Mouse (Mus musculus): ENCODE results near the gene Gm20458.

Gm20458 gene

DNA sequence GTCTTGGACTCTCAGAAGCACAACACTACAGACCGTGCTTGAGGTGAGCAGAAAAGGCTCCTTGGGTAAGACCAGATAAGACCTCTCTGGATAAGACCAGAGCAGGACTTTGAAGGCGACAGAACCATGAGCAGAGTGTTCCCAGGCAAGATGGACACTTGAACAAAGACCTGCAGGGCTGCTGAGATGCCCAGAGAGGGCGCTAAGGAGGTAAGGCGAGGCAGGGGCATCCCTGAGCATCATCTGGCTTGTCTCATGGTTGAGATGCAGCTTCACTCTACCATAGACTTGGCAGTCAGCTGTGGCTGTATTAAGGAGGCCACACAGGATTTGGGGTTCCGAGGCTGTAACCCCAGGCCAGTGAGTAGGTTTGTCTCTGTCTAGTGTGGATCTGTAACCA is 38.5 kb downstream of the Gm20458 start:
- WGBS, result 77% methylated on average over 5 of the region's 5 CpGs

- WGBS, result 78% methylated on average over 7 of the region's 7 CpGs
These were observed 39.7 kb downstream of the Gm20458 start for GRCm38 (mm10) chr2:164500511-164500910.

DNA sequence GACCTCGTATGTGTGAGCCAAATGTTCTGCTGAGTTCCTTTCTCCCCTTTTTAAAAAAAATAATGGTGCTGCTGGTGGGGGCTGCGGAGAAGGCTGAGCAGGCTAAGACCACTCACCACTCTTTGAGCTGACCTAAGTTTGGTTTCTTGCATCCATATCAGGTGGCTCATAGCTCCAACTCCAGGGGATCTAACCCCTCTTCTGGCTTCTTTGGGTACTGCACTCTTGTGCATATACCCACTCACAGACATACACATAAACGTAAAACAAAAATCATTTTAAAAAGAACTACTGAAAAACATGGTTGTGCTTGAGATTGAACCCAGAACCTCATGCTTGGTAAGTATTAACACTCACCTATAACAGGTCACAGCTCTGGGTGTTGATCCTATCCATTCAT is 44.2 kb downstream of the Gm20458 start:
- WGBS, result 96% methylated on average over 3 of the region's 3 CpGs

GRCm38 (mm10) chr2:164505619-164506347 is 45.0 kb downstream of the Gm20458 start:
- 92% methylated on average over 4 of the region's 4 CpGs for WGBS

DNA sequence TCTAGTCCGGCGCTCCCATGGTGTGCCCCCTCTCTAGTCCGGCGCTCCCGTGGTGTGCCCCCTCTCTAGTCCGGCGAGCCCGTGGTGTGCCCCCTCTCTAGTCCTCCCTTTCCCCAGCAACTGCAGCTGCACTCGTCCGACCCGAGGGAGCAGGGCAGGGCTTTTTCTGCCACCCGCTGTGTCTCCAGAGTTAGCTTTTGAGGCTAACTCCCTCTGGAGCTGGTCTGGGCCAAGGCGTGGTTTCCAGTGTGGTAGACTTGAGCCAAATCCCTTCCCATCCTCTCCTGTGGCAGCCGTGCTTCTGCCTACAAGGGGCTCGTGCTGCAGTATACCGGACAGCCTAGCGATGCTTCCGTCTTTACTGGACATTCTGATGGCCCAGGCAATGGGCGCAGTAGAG is 47.0 kb downstream of the Gm20458 start:
- WGBS, result 84% methylated on average over 19 of the region's 19 CpGs

GRCm38 (mm10) chr2:164510621-164511190 is 49.9 kb downstream of the Gm20458 start:
- WGBS, result 68% methylated on average over 4 of the region's 5 CpGs

- WGBS, result 76% methylated on average over 11 of the region's 14 CpGs
These were observed 51.5 kb downstream of the Gm20458 start for GRCm38 (mm10) chr2:164512121-164512909.

GRCm38 (mm10) chr2:164513389-164513788 is 52.6 kb downstream of the Gm20458 start:
- 57% methylated on average over 8 of the region's 8 CpGs for WGBS

GRCm38 (mm10) chr2:164514916-164515315 is 54.1 kb downstream of the Gm20458 start:
- WGBS, result 73% methylated on average over 3 of the region's 3 CpGs

DNA sequence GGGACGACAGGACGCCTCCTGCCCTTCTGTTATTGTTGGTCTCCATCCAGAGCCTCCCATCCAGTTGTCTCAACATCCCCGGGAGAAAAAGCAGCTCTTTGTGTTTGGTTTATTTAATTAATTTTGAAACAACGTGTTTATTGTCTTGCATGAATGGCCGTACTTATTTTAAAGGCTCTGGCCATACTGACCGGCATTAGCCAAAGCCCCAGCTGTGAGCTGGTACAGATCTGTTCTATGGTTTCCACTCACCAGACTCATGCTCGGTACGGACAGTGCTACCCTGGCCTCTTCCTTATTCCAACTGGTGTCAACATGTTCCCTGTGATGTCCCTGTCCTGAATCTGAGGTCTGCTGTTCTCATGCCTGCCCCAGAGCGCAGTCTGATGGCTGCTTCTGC is 55.1 kb downstream of the Gm20458 start:
- WGBS, result 70% methylated on average over 9 of the region's 9 CpGs

GRCm38 (mm10) chr2:164516592-164516991 is 55.8 kb downstream of the Gm20458 start:
- WGBS, result 85% methylated on average over 11 of the region's 11 CpGs

- WGBS, result 42% methylated on average over 10 of the region's 10 CpGs
These were observed 56.9 kb downstream of the Gm20458 start for GRCm38 (mm10) chr2:164517485-164518221.

- WGBS, result 44% methylated on average over 11 of the region's 11 CpGs
These were observed 57.8 kb downstream of the Gm20458 start for GRCm38 (mm10) chr2:164518266-164519170.

DNA sequence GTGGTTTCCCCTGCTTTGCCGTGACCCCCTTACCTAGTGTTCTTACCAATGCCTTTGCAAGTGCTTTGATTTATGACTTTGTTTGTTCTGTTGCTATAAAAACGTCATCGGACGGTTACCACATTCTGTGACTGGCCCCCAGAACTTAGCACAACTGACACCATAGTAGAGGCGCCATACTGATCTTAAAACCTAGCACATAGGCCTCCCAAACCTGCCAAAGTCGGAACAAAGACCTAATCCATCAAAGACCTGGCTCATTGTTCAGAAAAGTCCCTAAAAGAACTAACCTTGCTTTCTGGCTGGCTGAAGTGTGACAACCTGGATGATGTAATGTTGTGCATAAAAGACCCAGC is 58.4 kb downstream of the Gm20458 start:
- 83% methylated on average over 6 of the region's 6 CpGs for WGBS

GRCm38 (mm10) chr2:164520782-164521181 is 60.0 kb downstream of the Gm20458 start:
- 39% methylated on average over 3 of the region's 3 CpGs for WGBS

DNA sequence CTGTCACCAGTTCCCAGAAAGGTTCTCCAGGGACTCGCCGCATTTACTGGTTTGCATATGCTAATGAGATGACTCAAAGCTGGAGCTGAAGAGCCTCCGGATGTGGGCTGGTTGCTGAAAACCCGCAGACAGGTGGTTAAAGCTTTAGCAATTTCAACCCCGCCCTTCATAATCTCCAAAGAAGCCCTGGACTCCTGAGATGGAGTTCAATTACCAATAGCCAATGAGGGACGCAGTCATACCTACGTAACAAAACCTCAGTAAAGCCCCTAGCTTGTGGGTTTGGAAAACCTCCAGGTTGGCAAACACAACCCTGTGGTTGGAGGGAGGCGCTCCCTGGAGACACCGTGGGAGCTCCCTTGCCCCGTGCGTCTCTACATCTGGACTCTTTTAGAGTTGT is 61.1 kb downstream of the Gm20458 start:
- WGBS, result 11% methylated on average over 11 of the region's 11 CpGs

DNA sequence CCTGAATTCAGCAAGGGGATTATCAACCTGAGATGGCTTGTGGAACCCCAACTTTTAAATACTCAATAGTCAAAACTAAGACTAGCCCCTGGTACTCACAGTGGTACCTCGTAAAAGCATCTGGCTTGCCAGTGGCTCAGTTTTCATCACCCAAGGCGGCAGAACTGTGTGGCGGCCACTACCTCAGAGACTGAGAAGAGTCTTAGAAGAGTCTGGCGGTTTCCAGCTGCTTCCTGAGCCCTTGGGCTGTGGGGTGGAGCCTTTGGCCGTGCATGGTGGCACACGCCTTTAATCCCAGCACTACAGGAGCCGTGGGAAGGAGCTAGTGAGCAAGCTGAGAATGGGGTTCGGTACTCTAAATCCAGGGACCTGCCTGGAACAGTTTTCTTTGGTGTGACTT is 61.5 kb downstream of the Gm20458 start:
- WGBS, result 33% methylated on average over 8 of the region's 8 CpGs

DNA sequence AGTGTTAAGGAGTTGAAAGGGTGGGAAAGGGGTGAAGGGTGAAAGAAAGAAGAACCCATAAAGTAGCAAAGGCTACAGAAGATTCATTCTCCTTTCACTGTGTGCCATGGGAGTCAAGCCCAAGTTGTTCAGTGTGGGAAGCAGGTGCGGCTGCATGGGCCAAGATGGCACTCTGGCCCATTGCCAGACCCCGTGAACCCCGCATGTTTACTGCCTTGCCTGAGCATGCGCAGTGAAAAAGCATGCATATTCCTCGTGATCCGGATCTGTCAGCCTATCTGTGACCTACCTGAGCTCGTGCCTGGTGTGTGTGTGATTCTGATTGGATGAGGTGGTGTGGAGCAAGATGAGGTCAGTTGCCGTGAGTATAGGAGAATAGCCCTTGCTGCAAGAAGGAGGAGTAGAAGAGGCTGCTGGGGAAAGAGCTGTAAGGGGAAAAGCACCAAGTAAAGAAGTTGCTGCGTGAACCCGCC is 62.6 kb downstream of the Gm20458 start:
- WGBS, result 80% methylated on average over 10 of the region's 10 CpGs

- 73% methylated on average over 5 of the region's 5 CpGs for WGBS
These were observed 67.8 kb downstream of the Gm20458 start for GRCm38 (mm10) chr2:164528557-164528956.

- 2% methylated on average over 3 of the region's 3 CpGs for WGBS
These were observed 70.4 kb downstream of the Gm20458 start for GRCm38 (mm10) chr2:164531169-164531568.

GRCm38 (mm10) chr2:164534315-164534714 is 73.5 kb downstream of the Gm20458 start:
- WGBS, result 84% methylated on average over 10 of the region's 10 CpGs

Measured in cerebral cortex, adult 2 months (tissue).